Mouse (Mus musculus) heart, adult 2 months (tissue): Measurements from ENCODE around the gene Fbxo2.

Experiments used
- CTCF ChIP-seq: fragments of 200-600 bp; IDR thresholded peaks from 2 replicates; pipeline ENCODE4 v1.8.1; 2022; ENCODE audit warnings: antibody characterized with exemption, mild to moderate bottlenecking, moderate library complexity
- EP300 ChIP-seq: fragments of 200-500 bp; IDR thresholded peaks from 2 replicates; pipeline ENCODE4 v1.6.1; 2011; ENCODE audit warnings: low read depth, low read length, control low read depth; ENCODE audit not compliant: insufficient read depth

GRCm38 (mm10) chr4:148204061-148204872 is 43.8 kb downstream of the Fbxo2 start:
- no peak for TF ChIP-seq CTCF
- TF ChIP-seq EP300, result no peak
